Mouse (Mus musculus): Measurements from ENCODE around the gene Nelfb.

The Nelfb gene

GRCm38 (mm10) chr2:25229582-25229981 is 18.3 kb upstream of the Nelfb start:
- no peak for DNase-seq

DNA sequence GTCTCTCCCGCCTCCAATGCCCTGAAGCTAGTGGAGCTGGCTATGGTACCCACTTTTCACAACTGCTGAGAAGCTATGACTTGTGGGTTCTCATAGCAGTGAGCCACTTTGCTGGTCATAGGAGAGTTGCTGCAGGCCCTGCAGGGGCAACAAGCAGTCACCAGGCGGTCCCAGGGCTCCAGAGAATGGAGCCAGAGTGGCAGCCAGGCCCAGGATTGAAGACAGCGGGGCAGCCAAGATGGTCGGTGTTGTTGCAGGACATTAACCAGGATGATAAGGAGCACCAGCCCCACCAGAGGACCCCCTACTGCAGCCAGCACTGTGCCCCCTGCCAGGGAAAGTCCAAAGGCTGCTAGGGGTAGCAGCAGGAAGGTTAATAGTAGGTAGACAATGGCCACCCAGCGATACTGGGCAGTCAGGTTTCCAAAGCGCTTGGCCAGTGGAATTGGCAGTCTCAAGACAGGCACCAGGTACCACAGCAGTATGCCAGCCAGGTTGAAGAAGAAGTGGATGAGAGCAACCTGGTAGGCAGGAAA is 17.8 kb upstream of the Nelfb start:
- no peak for DNase-seq

- peak; percentile 93 to 96 for DNase-seq
Observed at GRCm38 (mm10) chr2:25228431-25228889, 17.2 kb upstream of the Nelfb start.

- no peak for DNase-seq
Observed at GRCm38 (mm10) chr2:25227406-25227805, 16.1 kb upstream of the Nelfb start.

DNA sequence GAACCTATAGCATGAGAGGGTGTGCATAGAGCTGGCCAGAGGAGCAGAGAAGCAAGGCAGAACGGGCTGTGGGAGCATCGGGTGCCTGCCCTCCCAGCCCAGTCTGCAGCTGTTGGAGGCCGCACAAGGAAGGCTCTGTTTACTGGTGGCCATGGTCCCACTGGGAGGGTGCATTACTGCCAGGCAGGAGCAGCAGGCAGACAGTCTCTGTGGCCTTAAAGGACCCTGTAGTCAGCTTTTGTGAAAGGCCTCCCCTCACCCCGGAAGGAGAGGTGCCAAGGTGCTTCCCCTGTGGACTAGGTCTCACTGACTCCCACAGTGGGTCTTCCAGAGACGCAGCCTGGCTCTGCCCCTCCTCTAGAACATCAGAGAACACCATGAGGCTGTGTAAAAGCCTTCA is 15.6 kb upstream of the Nelfb start:
- DNase-seq: no peak

DNA sequence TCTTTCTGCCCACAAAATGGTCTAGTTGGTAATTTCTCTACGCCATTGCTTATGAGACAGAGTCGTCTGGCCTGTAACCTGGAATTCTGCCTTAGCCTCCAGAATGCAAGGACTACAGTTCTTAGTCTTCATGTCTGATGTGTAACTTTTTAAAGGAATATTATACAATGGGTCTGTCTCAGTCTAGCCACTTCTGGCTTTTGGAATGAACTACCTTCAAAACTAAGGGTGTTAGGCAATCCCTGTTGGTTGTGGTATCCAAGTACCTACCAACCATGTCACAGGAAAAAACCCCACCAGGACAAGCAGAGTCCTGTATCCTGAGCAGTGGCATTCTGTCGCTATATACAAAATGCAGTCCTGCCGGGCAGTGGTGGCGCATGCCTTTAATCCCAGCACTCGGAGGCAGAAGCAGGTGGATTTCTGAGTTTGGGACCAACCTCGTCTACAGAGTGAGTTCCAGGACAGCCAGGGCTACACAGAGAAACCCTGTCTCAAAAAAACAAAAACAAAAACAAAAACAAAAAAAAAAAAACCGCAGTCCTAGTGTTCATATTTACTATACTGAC is 14.6 kb upstream of the Nelfb start:
- no peak for DNase-seq

- DNase-seq: peak; percentile 98 to 100
Observed at GRCm38 (mm10) chr2:25224766-25225752, 13.8 kb upstream of the Nelfb start.

GRCm38 (mm10) chr2:25224492-25224765 is 13.1 kb upstream of the Nelfb start, which contains the start of gene Tubb4b:
Tubb4b (minus strand) TSS chr2:25224702.
- DNase-seq: no peak

DNA sequence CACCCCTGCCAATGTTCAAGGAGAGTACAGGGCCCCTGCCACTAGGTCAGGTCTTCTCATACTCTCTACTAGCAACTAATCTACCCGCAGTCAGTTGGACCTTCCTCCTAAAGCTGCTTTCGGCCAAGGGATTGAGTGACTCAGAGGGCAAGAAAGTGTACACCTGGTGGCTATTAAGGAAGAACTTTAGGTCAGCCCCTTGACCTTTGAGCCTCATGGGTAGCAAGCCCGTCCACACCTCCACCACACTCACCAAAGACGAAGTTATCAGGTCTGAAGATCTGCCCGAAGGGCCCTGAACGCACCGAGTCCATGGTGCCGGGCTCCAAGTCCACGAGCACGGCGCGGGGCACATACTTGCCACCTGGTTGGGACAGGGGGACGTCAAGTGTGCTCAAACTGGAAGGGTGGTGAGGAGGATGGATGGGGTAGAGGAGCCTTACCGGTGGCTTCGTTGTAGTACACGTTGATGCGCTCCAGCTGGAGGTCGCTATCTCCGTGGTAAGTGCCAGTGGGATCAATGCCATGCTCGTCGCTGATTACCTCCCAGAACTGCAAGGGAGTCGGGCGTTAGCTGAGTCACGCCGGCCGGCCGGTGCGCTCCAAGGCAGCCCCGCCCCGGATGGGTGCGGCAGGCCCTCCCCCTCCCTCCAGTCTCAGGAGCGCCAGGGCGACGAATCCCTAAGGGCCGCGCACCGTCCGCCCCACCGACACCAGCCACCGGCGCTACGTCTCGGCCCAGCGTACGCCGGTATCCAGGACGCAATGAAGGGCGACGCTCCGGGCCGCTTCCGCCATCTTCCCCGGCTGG is 12.6 kb upstream of the Nelfb start:
- peak; percentile 86 to 91 for DNase-seq

- peak in 1 of 2 experiments; percentile 3 for DNase-seq
Observed at GRCm38 (mm10) chr2:25221331-25221772, 10.1 kb upstream of the Nelfb start.

GRCm38 (mm10) chr2:25218445-25218844 is 7.2 kb upstream of the Nelfb start, which contains the start of gene Fam166a:
Fam166a (plus strand) TSS chr2:25218745.
- no peak for DNase-seq

DNA sequence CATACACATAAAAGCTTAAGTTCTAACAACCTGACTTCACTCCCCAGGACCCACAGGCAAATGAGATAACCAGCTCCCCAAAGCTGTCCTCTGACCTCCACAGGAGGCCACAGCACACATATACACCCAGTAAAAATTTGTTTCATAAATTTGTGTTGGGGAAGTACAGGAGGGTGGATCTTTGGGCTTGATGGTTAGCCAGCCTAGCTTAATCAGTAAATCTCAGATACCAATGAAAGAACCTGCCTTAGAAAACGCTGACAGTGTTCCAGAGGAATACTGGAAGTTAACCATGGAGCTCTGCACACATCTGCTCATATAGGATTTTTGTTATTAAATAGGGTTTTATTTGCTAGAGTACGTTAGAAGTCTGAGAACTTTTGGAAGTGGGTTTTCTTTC is 6.4 kb upstream of the Nelfb start:
- DNase-seq: no peak

GRCm38 (mm10) chr2:25214444-25214843 is 3.2 kb upstream of the Nelfb start, which contains the start of gene Stpg3:
Stpg3 (minus strand) TSS chr2:25214637.
- DNase-seq: no peak

GRCm38 (mm10) chr2:25213266-25213865 is 2.1 kb upstream of the Nelfb start:
- no peak for DNase-seq

- no peak for DNase-seq
Observed at GRCm38 (mm10) chr2:25210686-25211085, 603 bp downstream of the Nelfb start.

DNA sequence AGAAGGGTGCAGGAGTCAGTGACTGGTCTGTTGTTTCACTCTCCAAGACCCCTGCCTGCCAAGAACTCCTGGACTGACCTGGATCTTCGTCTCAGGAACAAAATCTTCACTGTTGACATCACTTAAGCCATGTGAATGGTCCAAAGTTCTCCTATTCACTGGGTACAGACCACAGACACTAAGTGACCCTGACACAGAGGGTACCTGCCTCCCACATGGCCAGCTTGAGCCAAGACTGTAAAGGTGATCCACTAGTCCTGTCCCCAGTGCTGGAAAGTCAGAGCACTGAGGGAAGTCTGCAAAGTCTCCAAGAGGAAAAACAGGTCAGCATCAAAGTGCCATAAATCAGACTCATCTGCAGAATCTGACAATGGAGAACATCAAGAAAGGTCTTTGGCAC is 3.7 kb downstream of the Nelfb start:
- no peak for DNase-seq

GRCm38 (mm10) chr2:25203631-25204214 is 7.6 kb downstream of the Nelfb start:
- DNase-seq: no peak

GRCm38 (mm10) chr2:25200631-25201030 is 10.7 kb downstream of the Nelfb start:
- DNase-seq: no peak

- no peak for DNase-seq
Observed at GRCm38 (mm10) chr2:25197946-25198345, 13.3 kb downstream of the Nelfb start.

DNA sequence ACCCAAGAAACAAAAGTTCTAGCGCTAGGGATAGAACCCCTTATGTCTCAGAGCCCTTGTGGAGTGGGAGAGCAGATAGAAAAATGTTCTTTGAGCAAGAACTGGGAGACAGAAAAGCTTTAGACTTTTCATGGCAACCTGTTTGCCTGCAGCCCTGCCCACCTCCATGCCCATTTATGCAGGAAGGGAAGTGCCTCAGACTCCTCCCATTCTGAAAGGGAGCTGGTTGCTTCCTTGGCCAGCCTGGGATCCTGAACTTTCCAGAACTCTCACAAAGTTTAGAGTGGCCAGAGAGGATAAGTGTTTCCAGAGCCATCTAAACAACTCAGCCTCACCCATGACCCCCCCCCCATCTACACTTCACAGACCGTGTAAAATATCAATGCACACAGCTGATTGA is 14.1 kb downstream of the Nelfb start:
- peak in 1 of 2 experiments; percentile 40 for DNase-seq

DNA sequence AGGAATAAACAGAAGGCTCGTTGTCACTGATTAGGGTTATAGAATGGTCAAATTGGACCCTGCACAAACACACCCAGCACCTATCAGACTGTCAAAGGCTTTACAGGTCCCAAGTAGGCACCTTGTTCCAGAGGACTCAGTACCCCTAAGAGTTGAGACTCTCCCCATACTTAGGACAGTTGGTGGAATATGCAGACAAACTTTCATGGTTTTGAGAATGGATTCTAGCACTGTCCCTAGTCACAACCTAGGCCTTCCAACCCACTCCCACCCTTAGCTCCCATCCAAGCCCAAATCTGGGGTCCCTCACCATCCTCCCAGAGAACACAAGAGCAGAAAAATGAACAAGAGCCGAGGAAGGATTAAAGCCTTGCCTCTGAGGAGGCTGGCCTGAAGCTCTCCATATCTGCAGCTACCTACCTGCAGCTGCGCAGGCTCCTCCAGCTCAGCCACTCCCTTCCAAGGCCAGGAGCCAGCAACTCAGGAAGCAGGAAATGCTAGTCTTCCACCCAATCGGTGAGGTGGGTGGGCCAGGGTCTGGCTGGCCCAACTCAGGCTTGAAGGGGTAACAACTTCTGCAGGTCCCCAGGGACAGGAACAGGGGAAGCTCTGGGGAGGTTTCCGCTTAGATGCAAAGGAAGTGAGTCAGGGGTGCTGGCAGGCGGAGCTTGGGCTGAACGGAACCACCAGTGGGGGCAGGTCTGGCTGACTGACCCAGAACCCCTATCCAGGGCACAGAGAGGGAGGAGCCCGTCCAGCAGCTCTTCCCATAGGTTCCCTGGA is 14.9 kb downstream of the Nelfb start, which contains the start of gene Tor4a:
Tor4a (minus strand) TSS at position 715 of the 783 bp plus-strand sequence.
- peak; percentile 90 to 94 for DNase-seq
